Mouse (Mus musculus) liver, adult 2 months (tissue): ENCODE data around the gene Krtap19-2. TPM values are rescaled to one million over a fixed set of nuclear protein-coding genes. Genes with fewer than 3 reads are reported as not detected.

Source experiments
- DNase-seq: peaks from one replicate; pipeline ENCODE4 v3.0.0-alpha.2; 2011; ENCODE audit warnings: low read depth, low spot score; ENCODE audit errors: extremely low read depth
- H3K27ac ChIP-seq: fragments of 200-500 bp; replicated peaks from 2 replicates; pipeline ENCODE4 v1.5.1; 2012; ENCODE audit warnings: low read depth, mild to moderate bottlenecking, control low read depth, inconsistent platforms, low read length; ENCODE audit not compliant: insufficient read depth
- H3K27me3 ChIP-seq: fragments of 200-500 bp; 2 replicates; pipeline ENCODE4 v1.6.1; 2012; ENCODE audit warnings: mild to moderate bottlenecking, moderate library complexity, low read length, inconsistent platforms; ENCODE audit not compliant: control insufficient read depth, insufficient read depth
- H3K36me3 ChIP-seq: fragments of 200-500 bp; 2 replicates; pipeline ENCODE4 v1.6.1; 2012; ENCODE audit warnings: low read length, inconsistent platforms; ENCODE audit not compliant: control insufficient read depth, insufficient read depth
- H3K4me1 ChIP-seq: fragments of 200-500 bp; 2 replicates; pipeline ENCODE4 v1.6.1; 2011; ENCODE audit warnings: low read length; ENCODE audit not compliant: control insufficient read depth, insufficient read depth
- H3K4me3 ChIP-seq: fragments of 200-500 bp; 2 replicates; pipeline ENCODE4 v1.5.1; 2011; ENCODE audit warnings: low read depth, mild to moderate bottlenecking, control low read depth, low read length, moderate library complexity; ENCODE audit not compliant: insufficient read depth
- H3K79me2 ChIP-seq: fragments of 200-500 bp; 2 replicates; pipeline ENCODE4 v1.6.1; 2012; ENCODE audit warnings: inconsistent platforms, mild to moderate bottlenecking, low read length, moderate library complexity; ENCODE audit not compliant: control insufficient read depth, insufficient read depth
- H3K9ac ChIP-seq: fragments of 200-500 bp; 2 replicates; pipeline ENCODE4 v1.6.1; 2012; ENCODE audit warnings: low read depth, mild to moderate bottlenecking, control low read depth, inconsistent platforms, low read length
- CTCF ChIP-seq: fragments of 200-500 bp; IDR thresholded peaks from 2 replicates; pipeline ENCODE4 v1.5.1; 2011; ENCODE audit warnings: low read depth, low read length, control low read depth
- POLR2A ChIP-seq: fragments of 200-500 bp; IDR thresholded peaks from 2 replicates; pipeline ENCODE4 v1.6.1; 2011; ENCODE audit warnings: low read length, control low read depth; ENCODE audit not compliant: insufficient read depth; ENCODE audit errors: extremely low read depth
- WGBS: fragments of 180-500 bp; shearing (Covaris S2); methylation state at CpG from one replicate; pipeline ENCODE4 v1.1.7; 2018; 5-methylcytosine and 5-hydroxymethylcytosine counted together
- polyA plus RNA-seq: library from polyadenylated mRNA; depleted of rRNA; stranded (reverse); fragments of >200 nt; gene quantifications from 2 replicates; pipeline ENCODE4 v1.2.3, GENCODE M21; 2012
- total RNA-seq: library from RNA; depleted of rRNA; stranded (reverse); fragments of >200 nt; gene quantifications from 2 replicates; pipeline ENCODE4 v1.2.3, GENCODE M21; 2014

The Krtap19-2 gene
- total and polyA plus RNA-seq, 2 experiments: not detected

GRCm38 (mm10) chr16:88864887-88865407, 9.1 kb downstream of the Krtap19-2 start:
- DNase-seq: no peak
- Histone ChIP-seq H3K79me2 (no peaks in the 10 kb centered on the region), H3K9ac (no peak overlapping the region), H3K4me3 (no peak overlapping the region), H3K4me1 (no peaks in the 10 kb centered on the region), H3K27me3 (no peaks in the 10 kb centered on the region), H3K27ac (no peak overlapping the region), H3K36me3 (no peaks in the 10 kb centered on the region)
- 89% methylated on average over 4 of the region's 4 CpGs for WGBS
- no peak for TF ChIP-seq CTCF
- no peak for TF ChIP-seq POLR2A

GRCm38 (mm10) chr16:88851450-88851849, 22.6 kb downstream of the Krtap19-2 start:
- WGBS: 8% methylated on average over 5 of the region's 5 CpGs
- H3K27me3 ChIP-seq: no peaks in the 10 kb centered on the region
- H3K9ac ChIP-seq: no peak overlapping the region
- H3K4me3 ChIP-seq: no peak overlapping the region
- TF ChIP-seq CTCF (peak; percentile 53), POLR2A (no peak)
- H3K4me1 ChIP-seq: peaks cover 3% of the 10 kb centered on the region
- DNase-seq: peak; percentile 43
- H3K27ac ChIP-seq: no peak overlapping the region
- H3K79me2 ChIP-seq: no peaks in the 10 kb centered on the region
- H3K36me3 ChIP-seq: no peaks in the 10 kb centered on the region

- DNase-seq: peak; percentile 6
- 29% methylated on average over 4 of the region's 4 CpGs for WGBS
- Histone ChIP-seq H3K4me1 (peaks cover 6% of the 10 kb centered on the region), H3K27ac (no peak overlapping the region), H3K79me2 (no peaks in the 10 kb centered on the region), H3K27me3 (no peaks in the 10 kb centered on the region), H3K36me3 (no peaks in the 10 kb centered on the region), H3K4me3 (no peak overlapping the region), H3K9ac (no peak overlapping the region)
- TF ChIP-seq POLR2A: no peak
- no peak for TF ChIP-seq CTCF
Measured at GRCm38 (mm10) chr16:88848558-88848957, 25.5 kb downstream of the Krtap19-2 start.

DNA sequence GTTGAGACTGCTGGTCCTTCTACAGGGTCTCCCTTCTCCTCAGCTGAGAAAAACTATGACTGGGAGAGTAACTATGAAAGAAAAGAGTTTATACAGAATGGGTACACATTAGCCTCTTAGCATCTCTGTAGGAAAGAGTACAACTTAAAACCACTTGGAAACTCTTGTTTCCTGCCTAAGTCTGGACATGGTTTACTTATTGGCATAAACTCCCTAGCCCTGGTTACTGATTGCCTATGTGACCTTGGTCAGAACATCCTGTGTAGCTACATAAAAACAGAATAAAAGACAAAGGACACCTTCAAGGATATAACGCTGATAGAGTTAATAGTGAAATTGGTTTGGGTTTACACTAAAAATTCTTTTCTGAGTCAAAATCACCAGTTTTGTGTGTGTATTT, 26.7 kb downstream of the Krtap19-2 start:
- no peaks in the 10 kb centered on the region for H3K36me3 ChIP-seq
- peak; percentile 39 for DNase-seq
- WGBS: 37% methylated on average over 1 of the region's 1 CpGs
- H3K4me1 ChIP-seq: peaks cover 11% of the 10 kb centered on the region
- H3K27ac ChIP-seq: no peak overlapping the region
- H3K27me3 ChIP-seq: no peaks in the 10 kb centered on the region
- H3K9ac ChIP-seq: no peak overlapping the region
- no peak overlapping the region for H3K4me3 ChIP-seq
- H3K79me2 ChIP-seq: no peaks in the 10 kb centered on the region
- TF ChIP-seq POLR2A (no peak), CTCF (no peak)

DNA sequence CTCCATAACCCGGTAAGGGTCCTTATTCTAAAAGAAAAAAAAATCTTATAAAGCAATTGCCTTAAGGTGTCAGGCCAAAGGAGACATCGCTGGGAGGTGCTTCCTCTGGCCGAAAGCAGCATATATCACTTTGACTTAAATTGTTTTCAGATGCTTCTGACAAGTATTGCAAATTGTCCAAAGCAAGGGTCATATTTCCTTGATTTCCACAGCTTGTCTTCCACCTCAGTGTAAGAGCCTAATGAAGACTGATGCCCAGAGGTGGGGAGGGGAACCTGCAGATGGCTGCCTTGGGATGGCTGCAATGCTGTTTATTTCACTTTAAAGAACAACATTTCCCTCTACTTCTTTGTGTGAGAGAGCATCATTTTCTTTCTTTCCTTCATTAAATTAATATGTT, 47.1 kb downstream of the Krtap19-2 start:
- Histone ChIP-seq H3K79me2 (no peaks in the 10 kb centered on the region), H3K4me3 (no peak overlapping the region), H3K27me3 (no peaks in the 10 kb centered on the region), H3K9ac (no peak overlapping the region), H3K4me1 (no peaks in the 10 kb centered on the region), H3K36me3 (no peaks in the 10 kb centered on the region), H3K27ac (no peak overlapping the region)
- no peak for DNase-seq
- 91% methylated on average over 3 of the region's 3 CpGs for whole genome bisulfite sequencing
- TF ChIP-seq POLR2A: no peak
- TF ChIP-seq CTCF: no peak

DNA sequence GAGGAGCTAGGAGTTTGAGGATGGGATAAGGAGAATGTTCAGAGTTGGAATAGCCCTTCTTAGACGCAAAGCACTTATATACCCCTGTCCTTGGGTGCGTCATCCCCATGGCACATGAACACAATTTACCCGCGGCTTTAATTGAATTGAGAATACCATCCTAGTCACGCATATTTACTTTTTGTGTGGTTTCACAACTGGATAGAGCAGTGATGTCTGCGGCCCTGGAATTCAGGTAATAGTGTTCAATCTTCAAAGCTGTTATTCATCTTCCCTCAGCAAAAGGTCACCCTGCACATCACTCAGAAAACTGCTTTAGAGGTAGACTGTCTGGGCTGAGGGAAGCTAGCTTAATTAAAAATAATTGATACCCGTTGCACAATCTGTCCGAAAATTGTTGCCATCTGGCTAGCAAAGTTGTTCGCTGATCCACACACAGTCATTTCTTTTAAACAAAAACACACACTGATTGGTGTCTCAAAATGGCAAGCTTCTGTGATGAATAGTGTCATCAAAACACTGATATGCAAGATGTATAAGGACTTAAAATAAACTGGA, 47.9 kb downstream of the Krtap19-2 start, which contains the start of gene Krtap14:
TSS of gene Krtap14 (minus strand) at position 51 of the 558 bp plus-strand sequence.
- no peak for TF ChIP-seq POLR2A
- TF ChIP-seq CTCF: no peak
- H3K4me1 ChIP-seq: no peaks in the 10 kb centered on the region
- no peaks in the 10 kb centered on the region for H3K27me3 ChIP-seq
- no peak within 1 kb of the TSS for H3K9ac ChIP-seq
- no peak within 1 kb of the TSS for H3K27ac ChIP-seq
- no peaks in the 10 kb centered on the region for H3K36me3 ChIP-seq
- no peaks in the 10 kb centered on the region for H3K79me2 ChIP-seq
- no peak within 1 kb of the TSS for H3K4me3 ChIP-seq
- 86% methylated on average over 9 of the region's 9 CpGs for WGBS
- DNase-seq: no peak
